Mouse (Mus musculus) C2C12 (cell line): ENCODE data around the gene Ptma. TPM values are rescaled to one million over a fixed set of nuclear protein-coding genes. Genes with fewer than 3 reads are reported as not detected.
"Not testable (repeated sequence)": the region's sequence is repeated elsewhere in the genome, so short reads cannot be mapped to it uniquely, and the experiment has no call there.

ENCODE experiments used
- H3K27me3 ChIP-seq: one replicate; pipeline ENCODE4 v1.6.1; 2011; ENCODE audit not compliant: control insufficient read depth, insufficient read depth, insufficient read length
- H3K36me3 ChIP-seq: one replicate; pipeline ENCODE4 v1.6.1; 2011; ENCODE audit not compliant: control insufficient read depth, insufficient read depth
- H3K4me3 ChIP-seq: one replicate; pipeline ENCODE4 v1.5.1; 2011; ENCODE audit warnings: mild to moderate bottlenecking, control low read depth; ENCODE audit not compliant: poor library complexity, insufficient read depth, severe bottlenecking
- H3K79me2 ChIP-seq: one replicate; pipeline ENCODE4 v1.6.1; 2011; ENCODE audit not compliant: control insufficient read depth, insufficient read depth
- H3K79me3 ChIP-seq: one replicate; pipeline ENCODE4 v1.6.1; 2011; ENCODE audit warnings: low read depth, control low read depth
- H3ac ChIP-seq: one replicate; pipeline ENCODE3; 2011; ENCODE audit warnings: low read depth; ENCODE audit not compliant: control insufficient read depth, insufficient read length
- CEBPB ChIP-seq: IDR thresholded peaks from one replicate; pipeline ENCODE4 v1.6.1; 2011; ENCODE audit warnings: low read depth, mild to moderate bottlenecking, control low read depth, moderate library complexity
- CTCF ChIP-seq: IDR thresholded peaks from one replicate; pipeline ENCODE4 v1.5.1; 2011; ENCODE audit not compliant: control insufficient read depth, insufficient read depth, insufficient read length
- FOSL1 ChIP-seq: IDR thresholded peaks from one replicate; pipeline ENCODE4 v1.8.0; 2011; ENCODE audit warnings: mild to moderate bottlenecking, low read length; ENCODE audit not compliant: poor library complexity, insufficient read depth, severe bottlenecking
- MAX ChIP-seq: IDR thresholded peaks from one replicate; pipeline ENCODE4 v1.6.1; 2011; ENCODE audit warnings: mild to moderate bottlenecking, control low read depth
- MYOD1 ChIP-seq: IDR thresholded peaks from one replicate; pipeline ENCODE4 v1.6.1; 2011; ENCODE audit warnings: low read depth; ENCODE audit not compliant: control insufficient read depth, insufficient read length
- MYOG ChIP-seq: IDR thresholded peaks from one replicate; pipeline ENCODE4 v1.6.1; 2011; ENCODE audit not compliant: control insufficient read depth, insufficient read length; ENCODE audit errors: extremely low read depth
- USF1 ChIP-seq: IDR thresholded peaks from one replicate; pipeline ENCODE4 v1.6.1; 2011; ENCODE audit warnings: low read depth, mild to moderate bottlenecking, control low read depth, moderate library complexity
- polyA plus RNA-seq: library from polyadenylated mRNA; unstranded; fragments of >200 nt; fragmentation: generic; extraction: Trizol; gene quantifications from one replicate; pipeline ENCODE4 v1.2.1, GENCODE M21; 2012; ENCODE audit warnings: missing spikeins

The Ptma gene
- polyA plus RNA-seq, 1 experiment, result 2,542 TPM

DNA sequence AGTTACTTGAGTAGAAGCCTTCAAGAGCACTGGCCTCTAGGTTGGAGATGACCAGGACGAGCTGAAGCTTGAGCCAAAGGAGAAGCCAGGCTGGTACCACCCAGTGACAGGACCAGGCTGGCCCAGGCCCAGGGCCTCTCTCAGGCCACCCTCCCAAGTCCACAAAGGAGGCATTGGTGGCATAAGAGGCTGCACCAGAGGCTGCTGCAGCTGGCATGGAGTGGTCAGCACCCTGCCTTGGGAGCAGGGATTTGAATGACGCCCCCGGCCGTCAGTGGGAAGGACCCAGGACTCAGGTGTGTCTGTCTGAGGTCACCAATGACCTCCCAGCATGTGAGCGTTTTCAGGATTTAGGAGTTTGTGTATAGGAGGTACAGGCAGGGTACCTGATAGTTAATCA is 18.7 kb upstream of the Ptma start:
- no peaks in the 10 kb centered on the region for H3K79me3 ChIP-seq
- no peaks in the 10 kb centered on the region for H3K36me3 ChIP-seq
- H3K27me3 ChIP-seq, result no peaks in the 10 kb centered on the region
- TF ChIP-seq CTCF (no peak), MYOD1 (no peak), MAX (no peak), MYOG (no peak), USF1 (no peak), FOSL1 (no peak), CEBPB (no peak)
- no peak overlapping the region for H3K4me3 ChIP-seq
- H3K79me2 ChIP-seq, result no peaks in the 10 kb centered on the region
- no peak overlapping the region for H3ac ChIP-seq

DNA sequence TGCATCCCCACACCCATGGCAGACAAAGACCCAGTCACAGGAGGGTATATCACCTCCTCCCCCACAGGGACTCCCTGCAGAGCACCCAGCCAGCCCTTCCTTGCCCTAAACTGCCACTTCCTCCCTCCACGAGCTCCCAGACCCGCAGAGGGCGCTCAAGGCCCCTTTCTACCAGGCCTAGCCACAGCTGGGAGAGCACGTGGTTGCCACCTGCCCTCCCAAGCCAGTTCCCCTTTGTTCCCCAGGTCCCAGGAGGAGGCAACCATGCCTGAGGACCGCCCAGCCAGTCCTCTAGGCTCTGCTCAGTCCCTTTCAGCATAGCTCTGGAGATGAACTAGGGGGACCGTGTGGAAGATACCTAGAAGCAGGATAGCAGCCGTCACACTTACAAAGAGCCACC is 17.1 kb upstream of the Ptma start:
- TF ChIP-seq CEBPB (no peak), CTCF (peak; percentile 86), USF1 (peak; percentile 79), MYOG (no peak), FOSL1 (no peak), MAX (peak; percentile 99), MYOD1 (peak; percentile 62)
- no peaks in the 10 kb centered on the region for H3K79me2 ChIP-seq
- no peak overlapping the region for H3ac ChIP-seq
- H3K79me3 ChIP-seq, result no peaks in the 10 kb centered on the region
- H3K4me3 ChIP-seq, result no peak overlapping the region
- no peaks in the 10 kb centered on the region for H3K36me3 ChIP-seq
- no peaks in the 10 kb centered on the region for H3K27me3 ChIP-seq

DNA sequence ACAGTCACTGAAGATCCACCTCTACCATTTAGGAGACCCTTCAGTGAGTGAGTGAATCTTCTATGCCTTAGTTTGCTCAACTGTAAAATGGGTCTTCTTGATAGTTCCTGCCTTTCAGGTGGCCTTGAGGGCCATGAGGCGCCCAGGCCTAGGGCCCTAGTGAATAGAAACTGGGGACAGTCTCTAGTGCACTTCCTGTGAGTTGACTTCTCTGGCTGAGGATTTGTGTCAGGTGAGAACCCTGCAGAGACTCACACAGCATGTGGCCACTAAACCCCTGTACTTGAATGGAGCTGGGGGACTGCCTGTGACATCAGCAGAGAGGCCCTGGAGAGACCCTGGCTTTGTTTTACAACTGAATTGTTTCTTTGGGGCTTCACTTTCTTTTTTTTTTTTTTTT is 16.3 kb upstream of the Ptma start:
- TF ChIP-seq CEBPB, result no peak
- TF ChIP-seq MYOG, result no peak
- no peak for TF ChIP-seq MYOD1
- TF ChIP-seq FOSL1, result no peak
- no peak for TF ChIP-seq CTCF
- no peak for TF ChIP-seq USF1
- TF ChIP-seq MAX, result no peak

DNA sequence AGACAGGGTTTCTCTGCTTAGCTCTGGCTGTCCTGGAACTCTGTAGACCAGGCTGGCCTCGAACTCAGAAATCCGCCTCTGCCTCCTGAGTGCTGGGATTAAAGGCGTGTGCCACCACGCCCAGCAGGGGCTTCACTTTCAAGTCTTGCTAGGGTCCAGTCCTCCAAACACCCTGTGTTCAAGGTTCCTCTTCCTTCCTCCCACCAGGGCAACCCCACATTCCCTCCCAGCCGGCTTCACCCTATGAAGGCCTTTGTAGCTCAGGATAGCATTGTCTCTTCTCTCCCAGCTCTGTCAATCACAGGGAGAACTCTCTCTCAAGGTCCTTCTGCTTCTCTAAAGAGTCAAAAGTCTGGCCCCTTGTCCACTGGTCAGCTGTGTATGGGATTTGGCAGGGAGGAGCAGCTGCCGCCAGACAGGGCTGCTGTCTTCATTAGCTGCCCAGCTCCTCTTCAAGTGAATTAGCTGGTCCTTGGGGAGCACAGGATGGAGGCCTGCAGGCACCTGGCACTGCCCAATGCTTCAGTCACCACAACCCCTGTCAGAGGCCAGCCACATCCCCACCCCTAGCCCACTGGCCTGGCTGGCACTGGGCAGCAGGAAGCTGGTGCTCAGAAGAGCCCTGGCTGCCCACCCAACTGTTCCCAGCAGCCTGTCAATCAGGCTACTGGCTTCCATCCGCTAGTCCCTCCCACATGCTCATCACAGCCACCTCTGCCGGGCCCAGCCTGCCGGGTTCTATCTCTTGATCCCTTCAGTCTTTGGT is 15.7 kb upstream of the Ptma start:
- no peaks in the 10 kb centered on the region for H3K79me2 ChIP-seq
- no peaks in the 10 kb centered on the region for H3K79me3 ChIP-seq
- no peak overlapping the region for H3ac ChIP-seq
- H3K4me3 ChIP-seq, result no peak overlapping the region
- no peaks in the 10 kb centered on the region for H3K36me3 ChIP-seq
- no peak for TF ChIP-seq MAX
- no peak for TF ChIP-seq CEBPB
- peak; percentile 76 for TF ChIP-seq MYOD1
- H3K27me3 ChIP-seq, result no peaks in the 10 kb centered on the region

More for the DNA sequence above, 16.3 kb upstream of the Ptma start:
- no peak overlapping the region for H3ac ChIP-seq
- H3K27me3 ChIP-seq, result no peaks in the 10 kb centered on the region
- no peaks in the 10 kb centered on the region for H3K79me3 ChIP-seq
- no peaks in the 10 kb centered on the region for H3K79me2 ChIP-seq
- no peaks in the 10 kb centered on the region for H3K36me3 ChIP-seq
- no peak overlapping the region for H3K4me3 ChIP-seq

- no peak for TF ChIP-seq USF1
- no peak for TF ChIP-seq MYOD1
- no peak for TF ChIP-seq CEBPB
- TF ChIP-seq CTCF, result no peak
- TF ChIP-seq FOSL1, result no peak
- TF ChIP-seq MYOG, result no peak
- TF ChIP-seq MAX, result no peak
- no peak overlapping the region for H3ac ChIP-seq
- H3K36me3 ChIP-seq, result no peaks in the 10 kb centered on the region
- no peaks in the 10 kb centered on the region for H3K79me3 ChIP-seq
- no peaks in the 10 kb centered on the region for H3K79me2 ChIP-seq
- H3K4me3 ChIP-seq, result no peak overlapping the region
- H3K27me3 ChIP-seq, result no peaks in the 10 kb centered on the region
These were observed 14.3 kb upstream of the Ptma start for GRCm38 (mm10) chr1:86512154-86512720.

DNA sequence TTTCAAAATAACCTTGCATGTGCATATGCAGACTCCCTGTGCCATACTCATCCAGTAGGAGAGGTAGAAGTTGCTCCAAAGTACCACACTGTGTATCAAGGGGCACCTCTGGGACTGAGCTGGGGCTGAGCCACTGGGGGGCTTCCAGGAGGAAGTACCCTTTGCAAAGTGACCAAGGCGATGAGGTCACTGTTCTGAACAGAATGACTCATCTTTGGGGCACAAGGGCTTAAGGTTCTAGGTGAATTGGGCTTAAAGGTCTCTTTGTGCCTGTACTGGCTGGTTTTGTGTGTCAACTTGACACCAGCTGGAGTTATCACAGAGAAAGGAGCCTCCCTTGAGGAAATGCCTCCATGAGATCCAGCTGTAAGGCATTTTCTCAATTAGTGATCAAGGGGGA is 13.5 kb upstream of the Ptma start:
- H3K27me3 ChIP-seq, H3K79me2 ChIP-seq, H3ac ChIP-seq, H3K36me3 ChIP-seq, H3K79me3 ChIP-seq, H3K4me3 ChIP-seq: not testable (repeated sequence)
